Mouse (Mus musculus): ENCODE results near the gene Slc5a2.

- TF ChIP-seq CTCF (IDR thresholded peaks at IDR 0.05; ENCODE audit: extremely low read depth, insufficient read depth, low read length) (no peak), POLR2A (IDR thresholded peaks at IDR 0.05; ENCODE audit: extremely low read depth, insufficient read depth, low read length) (no peak)
These were observed 17.2 kb downstream of the Slc5a2 start for GRCm38 (mm10) chr7:128282532-128283244.

Data from cortical plate, adult 2 months (tissue).